Mouse (Mus musculus): ENCODE results near the gene Olfr1152. TPM values are rescaled to one million over a fixed set of nuclear protein-coding genes. Genes with fewer than 3 reads are reported as not detected.

Gene Olfr1152
- total RNA-seq (2021) = not detected
- long read RNA-seq, experiment 1 = 0 reads
- long read RNA-seq, experiment 2 = 0 reads

- no peak for DNase-seq (ENCODE audit: low spot score in 2 of 2)
Observed at GRCm38 (mm10) chr2:87866192-87866591, at the start of gene Olfr1152. Gene Olfr1152, plus strand, starts transcription at chr2:87866492.

GRCm38 (mm10) chr2:87830233-87830632 is 36.1 kb upstream of the Olfr1152 start, which contains the start of gene Olfr1148:
Gene Olfr1148, plus strand, starts transcription at chr2:87830533.
- DNase-seq (ENCODE audit: low spot score in 2 of 2) = no peak

GRCm38 (mm10) chr2:87843693-87844092 is 22.6 kb upstream of the Olfr1152 start, which contains the start of gene Olfr1150-ps1:
Gene Olfr1150-ps1, plus strand, starts transcription at chr2:87843993.
- DNase-seq (ENCODE audit: low spot score in 2 of 2) = no peak

GRCm38 (mm10) chr2:87855562-87855961 is 10.7 kb upstream of the Olfr1152 start, which contains the start of gene Olfr1151:
Gene Olfr1151, plus strand, starts transcription at chr2:87855862.
- no peak for DNase-seq (ENCODE audit: low spot score in 2 of 2)

- DNase-seq (ENCODE audit: low spot score in 2 of 2) = no peak
Observed at GRCm38 (mm10) chr2:87894662-87895061, 28.4 kb downstream of the Olfr1152 start, which contains the start of gene Olfr1153. Gene Olfr1153, plus strand, starts transcription at chr2:87894962.

GRCm38 (mm10) chr2:87905066-87905465 is 38.8 kb downstream of the Olfr1152 start, which contains the start of gene Olfr1154:
Gene Olfr1154, minus strand, starts transcription at chr2:87905166.
- no peak for DNase-seq (ENCODE audit: low spot score in 2 of 2)

Other genes starting within 250 kb of the Olfr1152 start
- gene Olfr1131, start 239.4 kb upstream of the Olfr1152 start, total RNA-seq (2021) = not detected
- not detected for gene Olfr1132, start 229.0 kb upstream of the Olfr1152 start, total RNA-seq (2021)
- gene Olfr1133, start 219.1 kb upstream of the Olfr1152 start, total RNA-seq (2021) = not detected
- gene Olfr1134, start 208.0 kb upstream of the Olfr1152 start, total RNA-seq (2021) = not detected
- gene Olfr1135, start 192.8 kb upstream of the Olfr1152 start, total RNA-seq (2021) = not detected
- gene Olfr1136, start 172.5 kb upstream of the Olfr1152 start, total RNA-seq (2021) = not detected
- not detected for gene Olfr1137, start 153.3 kb upstream of the Olfr1152 start, total RNA-seq (2021)
- not detected for gene Olfr1138, start 126.5 kb upstream of the Olfr1152 start, total RNA-seq (2021)
- gene Olfr1140, start 122.7 kb upstream of the Olfr1152 start, total RNA-seq (2021) = not detected
- gene Olfr1141, start 112.5 kb upstream of the Olfr1152 start, total RNA-seq (2021) = not detected
- not detected for gene Olfr152, start 87.0 kb upstream of the Olfr1152 start, total RNA-seq (2021)
- not detected for gene Olfr1143, start 65.9 kb upstream of the Olfr1152 start, total RNA-seq (2021)
- gene Olfr1145, start 56.7 kb upstream of the Olfr1152 start, total RNA-seq (2021) = not detected
- not detected for gene Olfr1148, start 36.0 kb upstream of the Olfr1152 start, total RNA-seq (2021)
- not detected for gene Olfr1150-ps1, start 22.5 kb upstream of the Olfr1152 start, total RNA-seq (2021)
- not detected for gene Olfr1151, start 10.6 kb upstream of the Olfr1152 start, total RNA-seq (2021)
- gene Olfr1153, start 28.5 kb downstream of the Olfr1152 start, total RNA-seq (2021) = not detected
- gene Olfr1154, start 38.7 kb downstream of the Olfr1152 start, total RNA-seq (2021) = not detected
- gene Olfr1155, start 78.6 kb downstream of the Olfr1152 start, total RNA-seq (2021) = not detected
- not detected for gene Olfr1156, start 86.6 kb downstream of the Olfr1152 start, total RNA-seq (2021)
- gene Olfr1157, start 101.8 kb downstream of the Olfr1152 start, total RNA-seq (2021) = not detected
- not detected for gene Olfr74, start 108.2 kb downstream of the Olfr1152 start, total RNA-seq (2021)
- not detected for gene Olfr1158, start 123.6 kb downstream of the Olfr1152 start, total RNA-seq (2021)
- gene Olfr1160, start 141.8 kb downstream of the Olfr1152 start, total RNA-seq (2021) = not detected
- gene Olfr1161, start 156.3 kb downstream of the Olfr1152 start, total RNA-seq (2021) = not detected
- gene Olfr73, start 171.2 kb downstream of the Olfr1152 start, total RNA-seq (2021) = not detected
- gene Olfr1162, start 184.6 kb downstream of the Olfr1152 start, total RNA-seq (2021) = not detected
- gene Olfr1163, start 205.3 kb downstream of the Olfr1152 start, total RNA-seq (2021) = not detected
- gene Olfr1164, start 227.5 kb downstream of the Olfr1152 start, total RNA-seq (2021) = not detected